Mouse (Mus musculus) myocyte (in vitro differentiated cells): ENCODE data around the gene Cdk19.

Experiments used
- CEBPB ChIP-seq: IDR thresholded peaks from 2 replicates; pipeline ENCODE4 v1.6.1; 2011; ENCODE audit warnings: mild to moderate bottlenecking, moderate library complexity; ENCODE audit not compliant: poor library complexity, insufficient read depth, severe bottlenecking
- E2F4 ChIP-seq: IDR thresholded peaks from one replicate; pipeline ENCODE4 v1.6.1; 2011; ENCODE audit warnings: mild to moderate bottlenecking, control low read depth, moderate library complexity; ENCODE audit not compliant: insufficient read depth
- MAX ChIP-seq: IDR thresholded peaks from one replicate; pipeline ENCODE4 v1.6.1; 2011; ENCODE audit warnings: low read depth, mild to moderate bottlenecking, control low read depth
- MYOD1 ChIP-seq, 3 experiments: IDR thresholded peaks; one replicate each; pipeline ENCODE4 v1.6.1; 2011; ENCODE audit warnings: control low read depth in 2 of 3, low read depth in 2 of 3, mild to moderate bottlenecking in 2 of 3, moderate library complexity in 1 of 3; ENCODE audit not compliant: insufficient read length in 2 of 3, control insufficient read depth in 1 of 3
- MYOG ChIP-seq, 3 experiments: IDR thresholded peaks; one replicate each; pipeline ENCODE4 v1.6.1; 2011; ENCODE audit warnings: control low read depth in 2 of 3, low read depth in 2 of 3, mild to moderate bottlenecking in 2 of 3; ENCODE audit not compliant: insufficient read length in 2 of 3, control insufficient read depth in 1 of 3, insufficient read depth in 1 of 3
- POLR2A ChIP-seq: IDR thresholded peaks from one replicate; pipeline ENCODE4 v1.6.1; 2011; ENCODE audit warnings: low read depth, mild to moderate bottlenecking, control low read depth, moderate library complexity; ENCODE audit not compliant: insufficient read length
- POLR2AphosphoS2 ChIP-seq: IDR thresholded peaks from one replicate; pipeline ENCODE4 v1.6.1; 2011; ENCODE audit warnings: low read depth, control low read depth; ENCODE audit not compliant: insufficient read length
- SRF ChIP-seq: IDR thresholded peaks from one replicate; pipeline ENCODE4 v1.6.1; 2011; ENCODE audit warnings: low read depth; ENCODE audit not compliant: control insufficient read depth, insufficient read length
- USF1 ChIP-seq: IDR thresholded peaks from one replicate; pipeline ENCODE4 v1.6.1; 2011; ENCODE audit warnings: low read depth, mild to moderate bottlenecking, control low read depth, moderate library complexity

DNA sequence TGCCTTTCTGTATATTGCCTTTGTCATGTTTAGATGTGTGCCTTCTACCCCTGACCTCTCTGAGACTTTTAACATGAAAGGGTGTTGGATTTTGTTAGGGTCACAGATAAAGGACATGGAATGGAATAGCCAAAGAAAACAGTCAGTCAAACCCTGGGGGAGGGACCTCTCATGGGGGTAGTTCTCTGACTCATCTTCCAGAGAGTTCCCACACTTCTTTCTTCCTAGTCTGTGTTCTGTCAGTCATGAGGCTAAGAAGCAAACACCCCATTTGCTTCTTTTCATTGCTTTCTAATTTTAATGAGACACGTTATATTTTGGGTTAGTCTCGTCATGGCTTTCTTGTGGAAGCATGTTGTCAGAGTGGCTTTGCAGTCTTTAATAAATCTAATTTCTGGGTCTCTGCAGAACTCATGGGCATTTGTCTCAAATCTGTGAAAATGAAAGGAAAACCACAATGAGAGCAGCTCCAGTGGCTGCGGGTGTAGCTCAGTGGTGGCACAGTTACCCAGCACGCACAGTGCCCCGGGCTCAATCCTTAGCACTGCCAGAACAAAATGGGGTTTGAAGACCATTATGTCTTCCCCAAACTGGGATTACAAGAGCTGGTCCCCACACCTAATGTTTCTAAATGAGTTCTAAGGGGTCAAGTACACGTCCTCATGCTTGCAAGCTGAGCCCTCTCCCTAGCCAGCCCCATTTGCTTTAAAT lies 149.9 kb downstream of the Cdk19 start:
- TF ChIP-seq POLR2A (no peak), MYOG (IDR thresholded peaks at IDR 0.05; ENCODE audit: control insufficient read depth in 1 of 3, insufficient read depth in 1 of 3, insufficient read length in 2 of 3, low read depth in 2 of 3) (no peak), CEBPB (no peak), MAX (no peak), MYOD1 (IDR thresholded peaks at IDR 0.05; ENCODE audit: control insufficient read depth in 1 of 3, insufficient read length in 2 of 3, low read depth in 2 of 3) (no peak), POLR2AphosphoS2 (no peak), E2F4 (no peak), USF1 (no peak), SRF (no peak)
